Mouse (Mus musculus): Measurements from ENCODE around the gene Tns1.

DNA sequence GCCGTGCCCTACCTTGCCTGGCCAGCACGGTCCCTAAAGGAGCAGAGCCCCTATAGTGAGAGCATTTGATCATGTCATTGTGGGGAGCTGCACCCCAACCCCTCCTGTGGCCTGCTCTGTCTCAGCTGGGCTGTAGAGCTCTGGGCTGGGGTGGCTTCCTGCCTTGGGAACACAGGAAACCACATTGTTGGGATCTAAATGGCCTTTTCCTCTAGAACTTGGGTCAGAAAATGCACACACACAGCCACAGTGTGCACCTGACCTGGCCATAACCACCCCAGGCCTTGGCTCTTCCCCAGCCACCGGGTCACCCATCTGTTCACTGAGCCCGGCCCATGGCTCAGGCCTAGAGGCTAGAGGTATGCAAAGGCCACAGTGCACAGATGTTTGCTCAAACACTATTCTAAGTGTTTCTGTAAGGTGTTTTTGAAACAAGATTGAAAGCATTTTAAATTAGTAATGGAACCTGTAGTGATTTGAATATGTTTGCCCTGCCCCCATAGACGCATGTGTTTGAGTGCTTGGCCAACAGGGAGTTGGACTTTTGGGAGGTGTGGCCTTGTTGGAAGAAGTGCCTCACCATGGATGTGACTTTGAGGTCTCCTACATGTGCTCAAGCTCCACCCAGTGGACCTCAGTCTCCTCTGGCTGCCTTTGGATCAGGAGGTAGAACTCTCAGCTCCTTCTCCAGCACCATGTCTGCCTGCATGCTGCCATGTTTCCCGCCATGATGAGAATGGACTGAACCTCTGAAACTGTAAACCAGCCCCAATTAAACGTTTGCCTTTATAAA is 49.4 kb downstream of the Tns1 start:
- TF ChIP-seq CTCF (IDR thresholded peaks at IDR 0.05; ENCODE audit: low read depth) (no peak), EP300 (optimal IDR thresholded peaks at IDR 0.05) (no peak)
